Mouse (Mus musculus) MEL (cell line): ENCODE data around the gene Ttc41. TPM values are rescaled to one million over a fixed set of nuclear protein-coding genes. Genes with fewer than 3 reads are reported as not detected.

ENCODE experiments used
- DNase-seq: peaks from one replicate; pipeline ENCODE4 v3.0.0; 2011; ENCODE audit warnings: low read depth, low spot score
- H3K27ac ChIP-seq: 2 replicates; pipeline ENCODE4 v1.5.1; 2012; ENCODE audit warnings: low read depth, mild to moderate bottlenecking, control low read depth, low read length, moderate library complexity; ENCODE audit not compliant: control insufficient read depth
- H3K27me3 ChIP-seq, 2 experiments: fragments of 150-350 bp in 1 of 2; sonication (generic) in 1 of 2; 2 replicates each; pipeline ENCODE4 v1.6.1; 2012; ENCODE audit warnings: low read length in 2 of 2, mild to moderate bottlenecking in 2 of 2, improper control_type of control experiment in 1 of 2, moderate library complexity in 1 of 2; ENCODE audit not compliant: insufficient read depth in 2 of 2, control insufficient read depth in 1 of 2
- H3K36me3 ChIP-seq, 2 experiments: 2 replicates each; pipeline ENCODE4 v1.6.1; 2012 to 2014; ENCODE audit warnings: low read length in 2 of 2, improper control_type of control experiment in 1 of 2, inconsistent platforms in 1 of 2, mild to moderate bottlenecking in 1 of 2; ENCODE audit not compliant: insufficient read depth in 2 of 2, control insufficient read depth in 1 of 2
- H3K4me1 ChIP-seq, 2 experiments: fragments of 150-350 bp in 1 of 2; sonication (generic) in 1 of 2; 2 replicates each; pipeline ENCODE4 v1.6.1; 2012; ENCODE audit warnings: low read length in 2 of 2, improper control_type of control experiment in 1 of 2, mild to moderate bottlenecking in 1 of 2; ENCODE audit not compliant: insufficient read depth in 2 of 2, control insufficient read depth in 1 of 2
- H3K4me3 ChIP-seq, 2 experiments: fragments of 150-350 bp in 1 of 2; sonication (generic) in 1 of 2; 2 replicates each; pipeline ENCODE4 v1.5.1; 2012; ENCODE audit warnings: low read depth in 2 of 2, low read length in 2 of 2, mild to moderate bottlenecking in 2 of 2, moderate library complexity in 2 of 2, control low read depth in 1 of 2, improper control_type of control experiment in 1 of 2; ENCODE audit not compliant: control insufficient read depth in 1 of 2, insufficient read depth in 1 of 2
- H3K79me2 ChIP-seq: 2 replicates; pipeline ENCODE4 v1.6.1; 2012; ENCODE audit warnings: mild to moderate bottlenecking, low read length, moderate library complexity; ENCODE audit not compliant: control insufficient read depth, poor library complexity, insufficient read depth
- H3K9ac ChIP-seq: 2 replicates; pipeline ENCODE4 v1.6.1; 2012; ENCODE audit warnings: low read depth, mild to moderate bottlenecking, control low read depth, low read length, moderate library complexity; ENCODE audit not compliant: control insufficient read depth, poor library complexity, severe bottlenecking
- H3K9me3 ChIP-seq: fragments of 150-350 bp; sonication (generic); replicated peaks from 2 replicates; pipeline ENCODE4 v1.6.1; 2012; ENCODE audit warnings: mild to moderate bottlenecking, low read length, improper control_type of control experiment, moderate library complexity; ENCODE audit not compliant: insufficient read depth
- BHLHE40 ChIP-seq: IDR thresholded peaks from 2 replicates; pipeline ENCODE4 v1.6.1; 2012; ENCODE audit warnings: low read depth, mild to moderate bottlenecking, inconsistent platforms, low read length, improper control_type of control experiment, borderline replicate concordance
- CHD1 ChIP-seq: IDR thresholded peaks from 2 replicates; pipeline ENCODE4 v1.6.1; 2012; ENCODE audit warnings: low read depth, mild to moderate bottlenecking, inconsistent platforms, low read length, improper control_type of control experiment
- CTCF ChIP-seq, 3 experiments: IDR thresholded peaks in 2 of 3; conservative IDR thresholded peaks in 1 of 3; 2 replicates each; pipeline ENCODE4 v1.5.1; 2011 to 2012; ENCODE audit warnings: low read length in 3 of 3, low read depth in 2 of 3, mild to moderate bottlenecking in 2 of 3, improper control_type of control experiment in 1 of 3, inconsistent platforms in 1 of 3, mixed read lengths in 1 of 3, moderate library complexity in 1 of 3; ENCODE audit not compliant: control insufficient read depth in 1 of 3, insufficient read depth in 1 of 3, poor library complexity in 1 of 3, severe bottlenecking in 1 of 3
- E2F4 ChIP-seq: IDR thresholded peaks from 2 replicates; pipeline ENCODE4 v1.6.1; 2011; ENCODE audit warnings: low read depth, low read length, improper control_type of control experiment, borderline replicate concordance
- ELF1 ChIP-seq: IDR thresholded peaks from 2 replicates; pipeline ENCODE4 v1.6.1; 2014; ENCODE audit warnings: low read depth, mild to moderate bottlenecking, inconsistent platforms, low read length, improper control_type of control experiment, moderate library complexity
- EP300 ChIP-seq, 2 experiments: IDR thresholded peaks; 2 replicates each; pipeline ENCODE4 v1.6.1; 2011; ENCODE audit warnings: improper control_type of control experiment in 2 of 2, low read length in 2 of 2, low read depth in 1 of 2, mild to moderate bottlenecking in 1 of 2
- ETS1 ChIP-seq: IDR thresholded peaks from 2 replicates; pipeline ENCODE4 v1.6.1; 2012; ENCODE audit warnings: low read depth, mild to moderate bottlenecking, inconsistent platforms, low read length, improper control_type of control experiment, moderate library complexity
- GABPA ChIP-seq: IDR thresholded peaks from 2 replicates; pipeline ENCODE4 v1.6.1; 2012; ENCODE audit warnings: low read depth, mild to moderate bottlenecking, inconsistent platforms, low read length, improper control_type of control experiment, moderate library complexity
- GATA1 ChIP-seq: IDR thresholded peaks from 2 replicates; pipeline ENCODE4 v1.6.1; 2011; ENCODE audit warnings: low read depth, low read length, improper control_type of control experiment
- HCFC1 ChIP-seq: IDR thresholded peaks from 2 replicates; pipeline ENCODE4 v1.6.1; 2012; ENCODE audit warnings: low read depth, mild to moderate bottlenecking, inconsistent platforms, low read length, improper control_type of control experiment, moderate library complexity
- MAFK ChIP-seq: IDR thresholded peaks from 2 replicates; pipeline ENCODE4 v1.6.1; 2011; ENCODE audit warnings: low read depth, mild to moderate bottlenecking, low read length, improper control_type of control experiment, borderline replicate concordance
- MAZ ChIP-seq: IDR thresholded peaks from 2 replicates; pipeline ENCODE4 v1.6.1; 2012; ENCODE audit warnings: low read depth, mild to moderate bottlenecking, inconsistent platforms, low read length, improper control_type of control experiment
- MEF2A ChIP-seq: IDR thresholded peaks from 2 replicates; pipeline ENCODE4 v1.6.1; 2014; ENCODE audit warnings: low read depth, mild to moderate bottlenecking, inconsistent platforms, low read length, improper control_type of control experiment; ENCODE audit not compliant: poor library complexity, insufficient replicate concordance, severe bottlenecking; ENCODE audit errors: extremely low read depth
- MYC ChIP-seq: IDR thresholded peaks from 2 replicates; pipeline ENCODE4 v1.6.1; 2011; ENCODE audit warnings: low read depth, mild to moderate bottlenecking, low read length, improper control_type of control experiment, moderate library complexity
- POLR2A ChIP-seq, 2 experiments: IDR thresholded peaks; 2 replicates each; pipeline ENCODE4 v1.6.1; 2011 to 2012; ENCODE audit warnings: low read length in 2 of 2, mild to moderate bottlenecking in 2 of 2, control low read depth in 1 of 2, improper control_type of control experiment in 1 of 2, low read depth in 1 of 2, moderate library complexity in 1 of 2; ENCODE audit not compliant: control insufficient read depth in 1 of 2, insufficient read depth in 1 of 2, poor library complexity in 1 of 2
- POLR2AphosphoS5 ChIP-seq: IDR thresholded peaks from 2 replicates; pipeline ENCODE4 v1.6.1; 2012; ENCODE audit warnings: low read depth, borderline replicate concordance, mild to moderate bottlenecking, inconsistent platforms, low read length, moderate library complexity, mixed read lengths
- RAD21 ChIP-seq: IDR thresholded peaks from 2 replicates; pipeline ENCODE4 v1.6.1; 2011; ENCODE audit warnings: mild to moderate bottlenecking, low read depth, low read length, improper control_type of control experiment
- SIN3A ChIP-seq: IDR thresholded peaks from 2 replicates; pipeline ENCODE4 v1.6.1; 2012; ENCODE audit warnings: low read length, improper control_type of control experiment, inconsistent platforms
- SMC3 ChIP-seq: IDR thresholded peaks from 2 replicates; pipeline ENCODE4 v1.6.1; 2011; ENCODE audit warnings: low read depth, low read length, improper control_type of control experiment
- TAL1 ChIP-seq: IDR thresholded peaks from 2 replicates; pipeline ENCODE4 v1.6.1; 2012; ENCODE audit warnings: mild to moderate bottlenecking, inconsistent platforms, low read length, moderate library complexity, mixed read lengths
- TBP ChIP-seq: IDR thresholded peaks from 2 replicates; pipeline ENCODE4 v1.8.0; 2011; ENCODE audit warnings: low read depth, low read length, improper control_type of control experiment
- TCF12 ChIP-seq: IDR thresholded peaks from 2 replicates; pipeline ENCODE4 v1.6.1; 2014; ENCODE audit warnings: low read depth, mild to moderate bottlenecking, inconsistent platforms, low read length, improper control_type of control experiment, moderate library complexity
- UBTF ChIP-seq: IDR thresholded peaks from 2 replicates; pipeline ENCODE4 v1.6.1; 2012; ENCODE audit warnings: low read depth, mild to moderate bottlenecking, inconsistent platforms, low read length, improper control_type of control experiment, moderate library complexity, borderline replicate concordance; ENCODE audit not compliant: insufficient read depth
- USF1 ChIP-seq: IDR thresholded peaks from 2 replicates; pipeline ENCODE4 v1.6.1; 2014; ENCODE audit warnings: low read depth, mild to moderate bottlenecking, inconsistent platforms, low read length, improper control_type of control experiment, moderate library complexity
- ZC3H11A ChIP-seq: IDR thresholded peaks from 2 replicates; pipeline ENCODE4 v1.6.1; 2012; ENCODE audit warnings: low read depth, mild to moderate bottlenecking, inconsistent platforms, low read length, improper control_type of control experiment
- ZNF384 ChIP-seq: IDR thresholded peaks from 2 replicates; pipeline ENCODE4 v1.6.1; 2012; ENCODE audit warnings: low read depth, mild to moderate bottlenecking, inconsistent platforms, low read length, improper control_type of control experiment
- polyA plus RNA-seq, 2 experiments: library from polyadenylated mRNA; stranded (reverse) in 1 of 2; unstranded in 1 of 2; fragments of >175 nt in 1 of 2; fragments of >200 nt in 1 of 2; gene quantifications; 2 replicates each; pipeline versions ENCODE4 v1.2.1 to v1.2.4; 2012; ENCODE audit warnings: low replicate concordance in 2 of 2, low read depth in 1 of 2; ENCODE audit not compliant: insufficient read length in 2 of 2, insufficient read depth in 1 of 2, missing spikeins in 1 of 2
- total RNA-seq: library from RNA; depleted of rRNA; stranded (reverse); fragments of 300-350 nt; gene quantifications from 2 replicates; pipeline ENCODE4 v1.2.3, GENCODE M21; 2012

The Ttc41 gene
- total and polyA plus RNA-seq, 3 experiments, result 1.0 to 2.1 TPM; not detected in 1

GRCm38 (mm10) chr10:86773360-86773759, 67.7 kb downstream of the Ttc41 start (continued):
- TF ChIP-seq USF1, result no peak
- TF ChIP-seq, all 39 proteins: peak for 8

DNA sequence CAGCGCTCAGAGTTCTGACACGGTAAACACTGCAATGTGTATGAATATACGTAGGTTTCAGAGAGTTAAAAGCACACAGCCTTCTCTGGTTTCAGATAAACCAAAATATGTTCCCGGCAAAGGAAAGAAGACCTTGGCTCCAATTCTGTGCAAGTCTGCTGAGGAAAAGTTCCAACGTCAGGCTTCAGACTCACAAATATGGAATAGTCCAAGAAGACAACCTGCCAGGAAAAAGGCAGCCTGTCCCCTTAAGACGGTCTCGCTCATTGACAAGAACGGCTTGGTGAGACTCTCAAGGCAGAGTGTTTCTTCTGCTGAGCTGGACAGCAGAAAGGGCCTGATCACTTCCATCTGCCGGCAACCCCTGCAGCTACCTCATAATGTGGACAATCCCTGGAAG, 70.7 kb downstream of the Ttc41 start:
- no peak overlapping the region for H3K4me3 ChIP-seq
- no peak overlapping the region for H3K9ac ChIP-seq
- H3K4me1 ChIP-seq, result peaks cover 22 to 23% of the 10 kb centered on the region in 2 experiments
- H3K36me3 ChIP-seq, result peaks cover 0 to 28% of the 10 kb centered on the region in 2 experiments; a peak in 2 of 4 replicates
- H3K79me2 ChIP-seq, result peaks cover 23% of the 10 kb centered on the region
- no peaks in the 10 kb centered on the region for H3K27me3 ChIP-seq
- no peak overlapping the region for H3K27ac ChIP-seq
- no peak for DNase-seq
- H3K9me3 ChIP-seq, result no peaks in the 10 kb centered on the region
- TF ChIP-seq ZC3H11A (no peak), GATA1 (no peak), POLR2A (IDR thresholded peaks at IDR 0.05; ENCODE audit: control insufficient read depth in 1 of 2, insufficient read depth in 1 of 2, low read depth in 1 of 2, low read length in 2 of 2, poor library complexity in 1 of 2) (no peak), POLR2AphosphoS5 (no peak)

GRCm38 (mm10) chr10:86777614-86778319, 72.2 kb downstream of the Ttc41 start:
- peaks cover 0 to 32% of the 10 kb centered on the region in 2 experiments; a peak in 2 of 4 replicates for H3K36me3 ChIP-seq
- H3K9me3 ChIP-seq, result no peaks in the 10 kb centered on the region
- peak overlapping the region; percentile 35 for H3K27ac ChIP-seq
- peak overlapping the region; percentile 62 to 97 for H3K4me3 ChIP-seq
- H3K27me3 ChIP-seq, result no peaks in the 10 kb centered on the region
- H3K9ac ChIP-seq, result peak overlapping the region; percentile 39
- peaks cover 17 to 22% of the 10 kb centered on the region in 2 experiments for H3K4me1 ChIP-seq
- H3K79me2 ChIP-seq, result peaks cover 35% of the 10 kb centered on the region
- DNase-seq, result peak; percentile 64
- TF ChIP-seq EP300 (IDR thresholded peaks at IDR 0.05; ENCODE audit: low read depth in 1 of 2, low read length in 2 of 2) (peak in 1 of 2 experiments; percentile 52; a peak in 3 of 4 replicates), TBP (0 out of 2 replicates have a peak, but pooled peaks have one; percentile 36), MEF2A (peak; percentile 46; the same call in 1 of the 2 replicates), E2F4 (no peak), MAFK (no peak), SIN3A (peak; percentile 37; the same call in 1 of the 2 replicates), HCFC1 (no peak), GABPA (no peak), SMC3 (no peak), USF1 (no peak), ETS1 (peak; percentile 96), POLR2A (IDR thresholded peaks at IDR 0.05; ENCODE audit: control insufficient read depth in 1 of 2, insufficient read depth in 1 of 2, low read depth in 1 of 2, low read length in 2 of 2, poor library complexity in 1 of 2) (no peak), MAZ (no peak), GATA1 (peak; percentile 63; the same call in 1 of the 2 replicates), RAD21 (no peak), CTCF (IDR thresholded peaks at IDR 0.05 in 2 of 3, conservative IDR thresholded peaks at IDR 0.05 in 1 of 3; ENCODE audit: control insufficient read depth in 1 of 3, insufficient read depth in 1 of 3, low read depth in 2 of 3, low read length in 3 of 3, poor library complexity in 1 of 3, severe bottlenecking in 1 of 3) (no peak), BHLHE40 (no peak), TAL1 (peak; percentile 13; the same call in 1 of the 2 replicates), CHD1 (no peak), ZNF384 (no peak), TCF12 (peak; percentile 58; the same call in 1 of the 2 replicates), MYC (no peak), UBTF (no peak), ELF1 (no peak), POLR2AphosphoS5 (no peak)
